Mouse (Mus musculus) adrenal gland, adult (tissue): Measurements from ENCODE around the gene Eml4.
A peak's percentile ranks its signal among the peaks of the same experiment; 100 is the strongest.

Source experiments
- DNase-seq, 2 experiments: peaks; one replicate each; pipeline ENCODE4 v3.0.0; 2022 to 2023; ENCODE audit warnings: low spot score in 1 of 2; ENCODE audit not compliant: inconsistent age in 2 of 2

The Eml4 gene

DNA sequence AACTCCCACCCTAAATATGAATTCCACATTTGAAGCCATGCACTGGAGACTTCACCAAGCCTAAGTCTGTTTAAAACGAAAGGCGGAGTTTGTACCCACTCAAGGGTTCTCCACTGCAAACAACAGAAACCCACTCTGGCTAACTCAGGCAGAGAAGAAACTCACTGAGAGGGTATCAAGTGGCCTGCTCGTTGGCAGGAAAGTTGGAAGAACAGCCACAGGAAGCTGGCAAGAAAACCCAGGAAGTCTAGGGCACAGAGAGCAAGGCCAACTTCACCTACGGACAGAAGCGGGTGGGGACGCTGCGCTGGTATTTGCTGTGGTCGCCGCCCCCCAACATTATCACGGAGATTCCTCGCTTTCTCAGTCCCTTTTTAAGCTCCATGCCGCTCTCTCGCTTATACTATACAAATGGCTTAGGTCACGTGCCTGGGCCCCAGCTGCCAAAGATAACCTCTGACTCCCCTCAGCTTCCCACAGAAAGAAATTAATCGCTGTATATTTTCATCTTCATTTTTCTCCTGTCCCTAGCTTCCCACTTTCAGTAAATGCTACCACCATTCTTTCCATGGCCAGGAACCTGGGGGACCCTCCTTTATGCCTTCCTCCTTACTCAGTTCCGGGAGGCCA is 9.7 kb upstream of the Eml4 start:
- no peak for DNase-seq

DNA sequence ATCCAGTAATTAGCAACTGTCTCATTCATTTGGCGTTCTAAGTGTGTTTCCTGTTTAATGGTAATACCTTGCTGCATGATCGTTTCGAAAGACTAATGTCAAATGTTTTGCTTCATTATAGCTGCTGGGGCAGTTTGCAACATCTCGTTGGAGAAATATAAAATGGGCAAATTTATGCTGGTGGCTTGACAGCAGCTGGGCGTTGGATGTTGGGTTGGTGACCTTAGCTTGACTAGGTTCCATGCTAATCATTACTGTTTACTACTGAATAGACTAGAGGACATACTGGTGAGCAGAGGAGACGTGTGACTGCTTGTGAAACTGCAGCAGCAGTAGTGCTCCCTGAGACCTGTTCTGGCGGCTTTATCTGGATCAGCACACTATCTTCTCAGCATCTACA is 6.5 kb upstream of the Eml4 start:
- no peak for DNase-seq

DNA sequence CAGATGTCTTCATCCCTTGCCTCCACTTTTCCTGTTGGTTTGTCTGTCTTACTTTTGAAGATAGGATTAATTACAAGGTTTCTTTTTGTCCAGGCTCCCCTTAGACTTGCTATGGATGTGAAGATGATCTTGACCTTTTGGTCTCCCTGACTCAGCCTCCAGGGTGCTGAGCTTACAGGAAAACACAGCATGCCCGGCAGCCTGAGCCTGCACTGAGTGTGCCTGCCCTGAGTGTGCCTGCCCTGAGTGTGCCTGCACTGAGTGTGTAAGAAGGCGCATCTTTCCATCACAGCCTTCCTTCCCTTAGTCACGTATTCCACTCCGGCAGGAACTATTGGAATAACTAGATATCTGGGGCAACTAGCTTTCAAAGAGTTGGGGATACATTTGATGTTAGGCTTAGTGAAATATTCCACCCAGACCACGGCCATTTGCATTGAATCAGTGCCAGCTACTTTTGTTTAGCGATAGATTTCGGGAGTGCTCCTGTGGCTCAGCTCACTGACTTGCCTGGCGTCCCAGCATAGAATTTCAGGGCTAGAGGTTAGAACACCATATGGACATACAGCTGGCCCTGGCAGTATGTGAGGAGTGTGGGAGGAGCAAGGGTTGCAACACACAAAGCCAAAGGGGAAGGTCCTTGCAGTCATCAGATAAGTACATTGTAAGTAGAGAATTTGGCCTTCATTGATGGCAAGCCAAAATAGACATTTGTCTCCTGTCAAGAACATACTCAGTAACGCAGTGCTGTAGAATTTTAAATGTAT is 2.5 kb upstream of the Eml4 start:
- DNase-seq, result peak; percentile 70 to 82

DNA sequence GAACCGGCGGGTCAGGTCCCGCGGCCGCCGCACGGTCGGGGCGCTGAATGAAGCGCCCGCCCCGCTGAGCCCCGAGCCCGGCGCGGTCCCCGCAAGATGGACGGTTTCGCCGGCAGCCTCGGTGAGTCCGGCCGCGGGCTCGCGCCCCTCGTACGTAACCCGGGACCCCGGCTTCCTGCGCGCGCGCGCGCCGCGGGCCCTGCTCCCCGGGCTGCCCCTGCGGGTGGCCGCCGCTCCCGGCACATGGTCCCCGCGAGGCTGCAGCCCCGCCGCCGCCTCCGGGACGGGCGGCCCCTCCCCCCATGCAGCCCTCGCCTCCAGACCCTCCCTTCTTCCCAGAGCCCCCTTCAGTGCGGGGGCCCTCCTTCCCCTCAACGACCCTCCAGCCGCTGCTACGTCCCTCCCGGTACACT is 394 bp downstream of the Eml4 start:
- peak in 1 of 2 experiments; percentile 46 for DNase-seq

DNA sequence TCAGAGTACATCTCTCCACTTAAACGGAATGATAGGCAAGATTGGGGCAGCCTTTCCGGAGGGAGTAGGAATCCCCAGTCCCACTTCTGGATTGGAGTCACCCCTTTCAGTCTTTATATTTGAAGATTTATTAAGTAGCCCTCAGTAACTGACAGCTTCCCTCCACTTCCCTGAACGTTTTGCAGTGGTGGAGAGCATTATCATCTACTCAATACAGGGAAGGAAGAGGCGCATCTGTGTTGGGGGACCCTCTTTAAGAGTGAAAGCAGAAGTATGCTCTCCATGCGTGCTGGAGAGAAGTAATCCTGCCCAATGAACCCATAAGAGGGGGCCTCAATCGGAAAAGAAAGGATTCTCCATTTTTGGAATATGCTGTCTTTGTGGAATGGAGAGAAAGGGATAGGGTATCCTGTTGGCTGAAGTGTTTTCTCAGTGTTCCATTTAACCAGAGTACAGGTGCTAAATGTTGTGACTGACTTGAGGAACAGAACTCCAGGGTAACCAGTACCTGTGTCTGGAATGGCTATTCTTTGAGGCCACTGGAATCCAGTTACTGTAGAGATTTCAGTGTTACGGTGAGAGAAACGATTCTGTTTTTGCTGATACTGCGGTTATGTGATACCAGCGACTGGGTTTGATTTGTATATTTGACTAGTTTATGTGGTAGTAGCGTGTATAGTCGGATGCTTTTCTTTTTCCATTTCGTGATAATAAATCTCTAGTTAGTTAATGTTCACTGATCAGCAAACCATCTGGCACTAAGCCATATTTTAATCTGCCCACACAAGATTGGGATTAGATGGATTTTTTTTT is 1.1 kb downstream of the Eml4 start:
- peak in 1 of 2 experiments; percentile 76 for DNase-seq

DNA sequence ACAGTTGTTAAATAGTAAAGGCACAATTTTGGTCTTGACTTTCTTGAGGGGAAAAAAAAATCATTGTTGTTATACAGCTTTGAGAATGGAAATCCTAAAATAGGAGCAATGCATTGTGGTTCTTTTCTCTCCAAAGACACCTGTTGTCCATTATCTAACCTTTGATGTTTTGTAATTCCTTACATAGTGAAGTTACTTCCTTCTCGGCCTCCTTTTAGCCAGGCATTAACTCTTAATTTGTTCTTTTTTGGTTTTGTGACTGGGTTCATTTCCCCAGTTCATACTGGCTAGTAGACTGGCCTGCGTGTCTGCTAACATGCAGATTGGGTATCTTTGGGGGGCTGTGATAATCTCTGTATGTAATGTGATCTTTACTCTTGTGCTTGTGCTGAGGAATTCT is 1.7 kb downstream of the Eml4 start:
- DNase-seq, result peak in 1 of 2 experiments; percentile 43

DNA sequence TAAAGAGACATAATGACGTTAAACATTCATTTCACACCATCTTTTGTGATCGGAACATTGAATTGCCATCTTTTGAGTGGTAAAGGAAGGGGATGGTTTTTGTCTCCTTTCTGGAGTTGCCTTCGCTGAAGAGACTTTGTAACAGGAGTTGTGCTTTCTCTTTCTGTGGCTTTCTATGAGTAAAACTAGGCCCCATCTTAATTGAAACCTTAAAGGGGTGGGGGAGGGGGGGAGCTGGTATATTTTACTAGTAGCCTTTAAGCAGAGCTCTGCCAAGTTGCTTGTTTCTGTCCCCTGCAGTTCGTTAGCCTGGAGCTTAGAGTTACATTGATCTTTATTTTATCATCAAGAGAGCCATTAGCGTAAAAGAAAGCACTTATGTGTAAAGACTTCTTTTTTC is 2.3 kb downstream of the Eml4 start:
- DNase-seq, result no peak

DNA sequence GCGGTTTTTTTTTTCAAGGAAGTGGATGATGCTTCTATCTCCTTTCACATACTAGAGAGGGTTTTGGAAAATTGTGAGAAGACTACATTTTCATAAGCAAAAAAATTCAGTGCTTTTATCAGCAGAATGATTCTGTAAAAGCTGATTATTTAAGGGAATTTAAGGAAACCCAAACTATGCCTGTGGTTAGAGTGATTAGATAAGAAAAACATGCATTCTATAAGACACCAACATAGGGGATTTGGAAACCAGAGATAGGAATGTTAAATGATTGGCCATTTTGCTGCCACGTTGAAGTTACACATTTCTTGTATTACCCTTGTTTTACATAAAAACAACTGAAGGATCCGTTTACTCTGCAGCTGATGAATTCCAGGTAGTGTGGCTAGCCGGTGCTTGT is 2.7 kb downstream of the Eml4 start:
- no peak for DNase-seq

DNA sequence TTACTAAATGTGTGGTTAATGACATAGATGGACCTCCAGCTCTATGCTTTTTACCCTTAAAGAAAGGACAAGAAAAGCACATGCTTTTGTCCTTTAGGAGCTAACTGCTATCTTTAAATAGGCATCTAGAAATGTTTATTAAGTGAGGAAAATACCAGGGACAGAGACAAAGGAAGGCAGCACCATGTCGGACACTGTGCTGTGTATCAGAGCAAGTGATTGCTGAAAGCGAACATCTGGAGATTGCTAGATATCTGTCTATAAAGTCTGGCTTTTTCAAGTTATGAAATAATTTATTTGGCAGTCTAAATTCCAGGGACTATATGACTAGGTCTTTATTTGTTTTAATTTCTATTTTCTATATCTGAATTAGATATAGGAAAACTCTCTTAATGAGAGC is 4.8 kb downstream of the Eml4 start:
- DNase-seq, result no peak

DNA sequence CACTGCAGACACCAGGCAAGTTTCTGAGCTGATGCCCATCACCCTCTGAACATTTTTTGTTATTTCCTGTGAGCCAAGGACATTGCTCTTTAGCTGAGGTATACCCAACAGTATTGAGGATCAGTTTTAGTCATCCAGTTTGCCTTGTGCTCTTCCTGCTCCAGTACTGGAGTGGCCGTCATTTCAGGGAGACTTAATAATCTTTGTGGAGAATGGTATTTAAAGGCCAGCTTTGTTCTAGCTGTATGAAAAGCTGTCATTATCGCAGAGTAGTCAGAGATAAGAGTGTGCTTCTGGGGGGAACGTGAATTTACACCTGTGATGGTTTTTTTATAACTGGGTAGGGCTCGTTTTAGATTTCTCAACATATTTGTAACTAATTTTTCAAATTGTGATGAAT is 9.2 kb downstream of the Eml4 start:
- DNase-seq, result no peak

DNA sequence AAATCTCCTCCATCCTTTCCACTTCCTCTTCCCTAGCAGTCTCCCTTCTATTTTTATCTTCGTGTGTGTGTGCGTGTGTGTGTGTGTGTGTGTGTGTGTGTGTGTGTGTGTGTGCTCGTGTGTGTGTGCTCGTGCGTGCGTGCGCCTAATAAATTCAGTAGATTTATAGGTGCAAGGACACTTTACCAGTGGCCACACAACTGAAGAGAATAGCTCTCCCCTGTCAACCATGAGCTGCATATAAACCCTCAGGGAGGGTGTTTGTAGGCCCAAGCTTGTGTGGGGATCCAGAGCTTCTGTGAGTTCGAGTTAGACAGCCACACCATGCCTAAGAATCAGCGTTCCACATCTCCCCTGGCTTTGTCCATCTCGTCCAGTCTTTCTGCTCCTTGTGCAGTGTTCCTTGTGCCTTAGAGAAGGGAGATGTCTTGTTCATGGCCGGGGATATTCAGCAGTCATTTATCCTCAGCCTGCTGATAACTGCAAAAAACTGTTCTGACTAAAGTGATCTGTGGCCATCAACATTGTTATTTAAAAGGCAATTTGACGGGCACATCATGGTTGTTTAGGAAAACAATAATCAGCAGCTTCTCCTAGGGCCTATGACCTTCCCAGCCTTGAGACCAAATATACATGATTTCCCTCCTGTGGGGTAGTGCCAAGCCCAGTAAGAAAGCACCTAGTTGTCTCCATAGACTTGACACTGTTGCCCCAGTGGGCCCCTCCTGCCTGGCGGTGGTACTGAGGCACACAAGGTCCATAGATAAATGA is 10.2 kb downstream of the Eml4 start:
- no peak for DNase-seq

DNA sequence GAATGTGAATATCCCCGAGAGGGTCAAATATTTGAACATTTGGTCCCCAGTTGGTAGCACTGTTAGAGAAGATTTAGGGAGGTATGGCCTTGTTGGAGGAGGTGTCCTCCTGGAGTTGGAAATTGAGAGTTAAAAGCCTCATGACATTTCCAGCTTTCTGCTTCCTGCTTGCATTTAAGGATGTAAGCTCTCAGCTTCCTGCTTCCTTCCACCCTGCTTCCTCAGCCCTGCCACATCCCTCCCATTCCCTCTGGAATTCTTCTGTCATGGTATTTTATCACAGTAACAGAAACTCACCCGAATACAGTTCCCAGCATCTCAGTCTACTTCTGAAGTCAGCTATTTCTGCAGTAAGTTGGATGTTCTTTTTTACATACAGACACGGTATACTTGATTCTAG is 12.3 kb downstream of the Eml4 start:
- DNase-seq, result no peak

DNA sequence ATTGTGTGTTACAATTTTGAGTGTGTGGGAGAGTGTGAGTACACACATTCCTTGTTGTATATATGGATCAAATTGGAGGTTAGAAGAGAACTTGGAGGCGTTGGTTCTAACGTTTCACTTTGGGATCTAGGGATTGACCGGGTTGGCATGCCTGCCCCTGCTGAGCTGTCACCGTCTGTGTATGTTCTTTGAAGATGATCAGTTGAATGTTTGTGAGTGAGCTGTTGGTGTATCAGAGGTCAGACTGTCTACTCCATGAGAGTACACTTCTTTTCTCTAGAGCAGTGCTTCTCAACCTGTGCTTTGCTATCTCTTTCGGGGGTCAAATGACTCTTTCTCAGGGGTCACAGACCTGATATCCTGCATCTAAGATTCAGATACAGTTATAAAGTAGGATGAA is 13.6 kb downstream of the Eml4 start:
- no peak for DNase-seq

DNA sequence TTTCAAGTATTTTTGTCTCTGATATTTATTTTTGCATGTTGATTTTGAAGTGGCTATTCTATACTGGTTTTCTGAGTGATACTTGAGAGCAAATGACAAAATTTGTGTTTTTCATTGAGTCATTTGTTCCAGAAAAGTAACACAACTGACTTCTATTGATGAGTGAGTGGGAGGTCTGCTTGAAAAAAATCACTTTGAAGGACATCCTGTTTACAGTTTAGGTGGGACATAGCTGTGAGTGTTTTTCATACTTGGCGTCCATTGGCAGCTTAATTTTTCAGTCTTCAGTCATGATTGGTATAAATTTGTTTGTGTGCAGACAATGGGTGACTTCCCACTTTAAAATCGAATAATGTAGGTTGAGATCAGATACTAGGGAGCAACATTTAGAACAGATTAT is 14.4 kb downstream of the Eml4 start:
- no peak for DNase-seq

DNA sequence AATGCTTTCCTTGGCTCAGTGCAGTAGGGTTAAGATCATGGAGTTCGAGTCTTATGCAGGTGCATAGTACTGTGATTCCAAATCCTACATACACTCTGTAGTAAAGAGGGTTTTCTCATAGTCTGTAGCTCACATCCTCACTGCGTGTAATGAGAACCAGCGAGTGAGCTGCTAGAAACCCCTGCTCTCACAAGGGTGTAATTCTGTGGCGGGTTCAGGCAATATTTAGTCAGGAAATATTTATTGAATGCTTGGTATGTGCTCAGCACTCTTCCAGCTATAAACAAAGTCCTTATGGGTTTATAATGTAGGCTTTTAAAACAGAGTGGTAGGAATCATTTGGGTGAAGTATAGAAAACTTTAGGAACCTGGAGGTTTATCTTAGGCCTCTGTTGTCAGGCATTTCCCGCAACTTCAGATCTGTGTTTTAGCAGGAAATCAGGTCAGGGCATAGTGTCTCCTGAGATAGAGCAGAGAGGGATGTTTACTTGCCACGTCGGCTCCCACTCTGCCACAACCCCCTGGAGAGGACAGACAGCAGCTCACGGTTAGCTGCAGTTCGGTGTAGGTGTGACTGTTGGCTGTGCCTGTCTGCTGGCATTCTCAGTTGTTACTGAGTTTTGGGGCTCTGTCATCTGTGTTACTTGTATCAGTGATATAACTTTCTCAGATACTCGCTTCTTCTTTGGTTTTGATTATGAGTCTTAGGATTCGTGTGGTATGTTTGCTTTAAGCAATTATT is 15.1 kb downstream of the Eml4 start:
- no peak for DNase-seq

DNA sequence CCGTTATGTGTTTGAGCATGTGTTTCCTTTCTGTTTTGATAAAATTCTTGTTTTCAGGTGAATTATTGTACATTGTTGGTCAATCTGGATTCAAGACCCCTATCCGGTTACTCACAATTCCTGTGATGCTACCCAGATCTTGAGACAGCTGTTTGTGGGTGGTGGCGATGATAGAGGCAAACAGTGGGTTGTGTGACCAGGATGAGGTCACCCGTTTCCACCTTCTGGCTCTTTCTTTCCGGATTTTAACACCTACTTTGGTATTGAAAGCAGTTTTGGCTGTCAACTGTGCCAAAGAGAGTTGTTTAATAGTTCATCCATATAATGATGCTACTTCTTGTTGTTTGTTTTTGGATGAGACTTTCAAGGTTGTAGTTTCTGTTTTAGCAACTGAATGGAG is 16.7 kb downstream of the Eml4 start:
- DNase-seq, result no peak

DNA sequence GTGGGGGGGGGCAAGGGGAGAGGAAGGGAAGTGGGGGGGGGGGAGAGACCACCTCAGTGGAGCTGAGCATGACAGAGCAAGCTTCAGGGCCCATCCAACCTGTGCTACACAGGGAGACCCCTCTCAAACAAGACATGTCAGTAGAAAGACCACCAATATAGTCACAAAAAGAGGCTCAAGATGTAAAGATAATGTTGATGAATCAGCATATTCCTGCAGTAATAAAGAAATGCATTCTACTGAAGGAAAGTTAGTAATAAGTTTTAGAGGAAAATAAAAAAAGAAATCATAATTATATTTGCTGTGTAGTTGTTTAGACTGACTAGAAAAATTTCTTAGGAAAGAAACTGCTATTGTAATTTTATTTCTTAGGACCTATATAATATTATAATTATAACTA is 23.4 kb downstream of the Eml4 start:
- DNase-seq, result no peak

DNA sequence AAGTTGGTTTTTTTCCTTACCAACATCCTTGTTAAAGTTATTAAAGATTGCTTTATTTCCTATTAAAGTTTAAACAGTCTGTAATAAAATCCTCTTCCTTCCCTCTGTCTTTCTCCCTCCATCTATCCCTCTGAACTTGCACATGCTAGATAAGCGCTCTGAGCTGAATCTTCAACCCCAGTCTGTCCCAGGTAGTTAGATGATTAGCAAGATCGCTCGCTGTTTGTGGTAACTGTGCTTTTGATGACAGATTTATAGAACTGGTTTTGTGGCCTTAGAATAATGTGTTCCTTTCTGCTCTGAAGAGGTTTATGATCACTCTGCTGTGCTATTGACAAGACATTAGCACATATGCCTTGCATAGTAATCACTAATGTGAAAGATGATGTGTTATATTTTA is 25.1 kb downstream of the Eml4 start:
- no peak for DNase-seq

DNA sequence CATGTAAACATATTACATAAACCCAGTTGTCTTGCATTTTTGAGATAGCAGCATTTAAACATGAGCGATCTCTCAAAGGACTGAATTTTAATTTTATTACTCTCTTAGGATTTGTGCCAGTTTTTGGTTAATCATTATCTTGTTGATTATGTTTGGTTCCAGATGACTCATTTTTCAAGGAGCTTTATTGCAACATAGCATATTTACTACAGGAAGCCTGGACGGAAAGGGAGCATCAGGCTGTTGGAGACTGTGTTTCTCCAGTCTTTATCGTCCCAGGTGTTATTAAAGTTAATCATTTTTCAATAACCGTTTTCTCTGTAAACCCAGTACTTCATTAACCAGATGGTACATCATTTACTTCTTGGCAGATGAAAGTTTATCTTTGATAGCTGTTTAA is 26.1 kb downstream of the Eml4 start:
- DNase-seq, result peak in 1 of 2 experiments; percentile 68

DNA sequence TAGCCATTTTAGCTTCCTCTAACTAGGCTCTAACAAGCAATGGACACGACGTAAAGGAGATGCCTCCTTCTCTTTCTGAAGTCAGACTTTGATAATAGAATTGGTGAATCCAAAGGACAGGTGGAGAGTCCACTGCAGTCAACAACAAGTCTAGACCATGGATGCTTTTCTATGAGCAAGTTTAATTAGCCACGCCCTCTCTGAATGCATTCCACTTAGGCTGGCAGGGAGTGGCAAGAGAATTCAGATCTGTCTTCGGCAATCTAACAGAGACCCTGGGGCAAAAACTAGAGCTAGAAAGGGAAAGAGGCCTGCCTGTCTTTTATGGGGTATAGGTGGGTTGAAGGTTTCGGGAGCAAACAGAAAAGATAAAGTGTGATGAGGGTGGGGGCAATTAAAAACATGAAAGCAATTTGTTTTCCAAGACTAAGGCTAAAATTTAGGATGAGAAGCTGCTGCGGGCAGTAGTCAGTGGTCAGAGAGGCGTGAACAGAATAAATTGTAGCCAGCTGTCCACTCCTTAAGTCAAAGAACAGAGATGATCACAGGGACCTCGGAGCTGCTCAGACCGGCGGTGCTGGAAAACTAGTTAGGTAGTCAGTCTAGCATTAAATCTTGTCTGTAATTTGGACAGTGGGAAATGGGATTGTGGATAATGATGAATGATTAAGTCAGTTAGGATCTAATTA is 27.2 kb downstream of the Eml4 start:
- DNase-seq, result no peak
